10 mouse cellular contexts compared by ENCODE assay signal in genomic region chr4:133050837-133051549, GRCm38 (mm10). TPM values are rescaled to one million over a fixed set of nuclear protein-coding genes. Genes with fewer than 3 reads are reported as not detected.
A peak's percentile ranks its signal among the peaks of the same experiment; 100 is the strongest.
DNase-seq lines count a peak whose midpoint lies in the region; ATAC-seq and TF ChIP-seq lines count a peak whose summit lies in the region.
"Had no signal": no experiment of that assay in that cellular context is flagged by ENCODE, and none has a peak within 500 bp of the region (broad histone marks: within the 10 kb centered on the region; RNA-seq: fewer than 3 reads in every experiment).

No protein-coding gene starts in this region.

- no peak for TF ChIP-seq POLR2A in bone marrow, adult 2 months (IDR thresholded peaks at IDR 0.05; ENCODE audit: borderline replicate concordance, control insufficient read depth, low read depth, low read length)

- H3K9ac ChIP-seq in kidney, embryonic 15.5 days = no peak overlapping the region
- peak overlapping the region; percentile 59; the same call in 1 of the 2 replicates for H3K9ac ChIP-seq in hindbrain, embryonic 13.5 days
- H3K9ac ChIP-seq: liver, embryonic 13.5 days had no signal

- H3K4me1 ChIP-seq in kidney, embryonic 15.5 days = peaks cover 99% of the 10 kb centered on the region
- H3K4me1 ChIP-seq in bone marrow, adult 2 months (ENCODE audit: control insufficient read depth, insufficient read depth, low read length) = peaks cover 12% of the 10 kb centered on the region
- H3K4me1 ChIP-seq in hindbrain, embryonic 13.5 days (replicated peaks) = peaks cover 89% of the 10 kb centered on the region

- no peak for TF ChIP-seq CTCF in bone marrow, adult 2 months (IDR thresholded peaks at IDR 0.05; ENCODE audit: control insufficient read depth, insufficient read depth, low read length)

- ATAC-seq in kidney, embryonic 15.5 days (replicated peaks; ENCODE audit: low FRiP score) = no peak
- ATAC-seq in hindbrain, embryonic 13.5 days (ENCODE audit: low FRiP score) = no peak
- ATAC-seq in monocyte, adult 5-6 weeks (replicated peaks; ENCODE audit: insufficient number of reproducible peaks, low FRiP score, low TSS enrichment, poor library complexity, severe bottlenecking) = peak; percentile 15; the same call in 1 of the 2 replicates

- H3K4me2 ChIP-seq in kidney, embryonic 15.5 days = no peak overlapping the region
- H3K4me2 ChIP-seq in hindbrain, embryonic 13.5 days = 0 out of 2 replicates have a peak overlapping the region, but pooled peaks have one; percentile 6
- H3K4me2 ChIP-seq: liver, embryonic 13.5 days had no signal

- no peak for DNase-seq in kidney, postnatal 25 days
- no peak for DNase-seq in urinary bladder, postnatal 4 days (ENCODE audit: low spot score in 2 of 2)
- no peak for DNase-seq in frontal cortex, postnatal 14 days (ENCODE audit: low spot score in 2 of 2)
- DNase-seq in lung, postnatal 25 days (ENCODE audit: low spot score) = no peak
- DNase-seq: cerebellum, adult 2 months; liver, embryonic 13.5 days had no signal

- peaks cover 8% of the 10 kb centered on the region for H3K36me3 ChIP-seq in kidney, embryonic 15.5 days
- H3K36me3 ChIP-seq in hindbrain, embryonic 13.5 days = peaks cover 11% of the 10 kb centered on the region
- H3K36me3 ChIP-seq: liver, embryonic 13.5 days had no signal

- peak overlapping the region; percentile 69; the same call in 1 of the 2 replicates for H3K27ac ChIP-seq in kidney, embryonic 15.5 days
- 0 out of 2 replicates have a peak overlapping the region, but pooled peaks have one; percentile 9 for H3K27ac ChIP-seq in bone marrow, adult 2 months (ENCODE audit: control insufficient read depth, insufficient read depth, low read depth, low read length, poor library complexity)
- peak overlapping the region; percentile 92 for H3K27ac ChIP-seq in hindbrain, embryonic 13.5 days
- H3K27ac ChIP-seq: liver, embryonic 13.5 days had no signal

- H3K27me3 ChIP-seq in kidney, embryonic 15.5 days = no peaks in the 10 kb centered on the region
- H3K27me3 ChIP-seq in hindbrain, embryonic 13.5 days = no peaks in the 10 kb centered on the region
- H3K27me3 ChIP-seq: liver, embryonic 13.5 days had no signal

- H3K9me3 ChIP-seq in kidney, embryonic 15.5 days (replicated peaks) = no peaks in the 10 kb centered on the region
- no peaks in the 10 kb centered on the region for H3K9me3 ChIP-seq in hindbrain, embryonic 13.5 days
- H3K9me3 ChIP-seq: liver, embryonic 13.5 days had no signal

- H3K4me3 ChIP-seq in kidney, embryonic 15.5 days (replicated peaks) = no peak overlapping the region
- H3K4me3 ChIP-seq in bone marrow, adult 2 months (replicated peaks; ENCODE audit: control insufficient read depth, low read depth, low read length) = no peak overlapping the region
- H3K4me3 ChIP-seq in hindbrain, embryonic 13.5 days = no peak overlapping the region
- H3K4me3 ChIP-seq: liver, embryonic 13.5 days had no signal

- WGBS in kidney, embryonic 15.5 days = 88% methylated on average over 6 of the region's 6 CpGs
- 16% methylated on average over 6 of the region's 6 CpGs for WGBS in bone marrow, adult 2 months
- 91% methylated on average over 6 of the region's 6 CpGs for WGBS in hindbrain, embryonic 13.5 days

RNA-seq across cellular contexts. Expression of gene Ahdc1, which starts 39.9 kb away (rescaled TPM):
- polyA plus RNA-seq in kidney, embryonic 15.5 days (2015; fragmentation: Nextera tagmentation; extraction: Ambion mirVana) = 7.4 and 10.1 TPM in 2 replicates
- 20.1 and 21.7 TPM in 2 replicates for polyA plus RNA-seq in bone marrow, adult 2 months (2011; ENCODE audit: insufficient read depth, insufficient read length, low replicate concordance, missing spikeins)
- 11.0 and 12.5 TPM in 2 replicates for polyA plus RNA-seq in hindbrain, embryonic 13.5 days (2015; fragmentation: Nextera tagmentation; extraction: Ambion mirVana)
- total RNA-seq in monocyte, adult 5-6 weeks (2017) = 2.8 to 13.7 TPM (median 3.3 TPM) in 3 replicates

Comparison
In these comparisons a context has a peak if more than half of its experiments do, and no peak if none do; other contexts are left out.
1. H3K27ac ChIP-seq: peak in every context shown above with its lines; median percentile 92 in hindbrain, embryonic 13.5 days; 69 in kidney, embryonic 15.5 days; 9 in bone marrow, adult 2 months.